Mouse (Mus musculus): ENCODE data around the gene Unc79.

- TF ChIP-seq CTCF (IDR thresholded peaks at IDR 0.05; ENCODE audit: low read depth, low read length) (no peak), POLR2A (IDR thresholded peaks at IDR 0.05; ENCODE audit: extremely low read depth, insufficient read depth, low read length) (no peak)
Observed at GRCm38 (mm10) chr12:103078751-103079150, 130.1 kb downstream of the Unc79 start.
